Mouse (Mus musculus): ENCODE data around the gene Gltpd2. TPM values are rescaled to one million over a fixed set of nuclear protein-coding genes. Genes with fewer than 3 reads are reported as not detected.
"Not testable (repeated sequence)": the region's sequence is repeated elsewhere in the genome, so short reads cannot be mapped to it uniquely, and the experiment has no call there.

Gene Gltpd2
- polyA plus RNA-seq (2015; fragmentation: Nextera tagmentation; extraction: Ambion mirVana), result 0.51 and 0.62 TPM in 2 replicates

- H3K27me3 ChIP-seq (ENCODE audit: insufficient read depth, low read length), result no peaks in the 10 kb centered on the region
- H3K4me2 ChIP-seq (replicated peaks; ENCODE audit: low read depth, low read length), result peak within 1 kb of the TSS; percentile 56
- no peak for ATAC-seq (ENCODE audit: low FRiP score, low TSS enrichment)
- peaks cover 9% of the 10 kb centered on the region for H3K4me1 ChIP-seq (ENCODE audit: insufficient read depth, low read length)
- no peaks in the 10 kb centered on the region for H3K9me3 ChIP-seq (ENCODE audit: low read length)
- H3K4me3 ChIP-seq (ENCODE audit: low read length), result peak within 1 kb of the TSS; percentile 38
- H3K27ac ChIP-seq (ENCODE audit: low read length), result peak within 1 kb of the TSS; percentile 58; the same call in 1 of the 2 replicates
- 85% methylated on average over 10 of the region's 10 CpGs for WGBS
- peak within 1 kb of the TSS; percentile 74 for H3K9ac ChIP-seq (replicated peaks; ENCODE audit: low read length)
- no peaks in the 10 kb centered on the region for H3K36me3 ChIP-seq (ENCODE audit: insufficient read depth, low read length)
Observed at GRCm38 (mm10) chr11:70518923-70519322, at the start of gene Gltpd2. Gltpd2 (plus strand) TSS chr11:70519196.

- ATAC-seq (ENCODE audit: low FRiP score, low TSS enrichment), result no peak
- Histone ChIP-seq H3K4me2 (replicated peaks; ENCODE audit: low read depth, low read length) (no peak overlapping the region), H3K27me3 (ENCODE audit: insufficient read depth, low read length) (peaks cover 8% of the 10 kb centered on the region; the same call in 1 of the 2 replicates), H3K4me1 (ENCODE audit: insufficient read depth, low read length) (peaks cover 20% of the 10 kb centered on the region), H3K36me3 (ENCODE audit: insufficient read depth, low read length) (no peaks in the 10 kb centered on the region), H3K9ac (replicated peaks; ENCODE audit: low read length) (no peak overlapping the region), H3K4me3 (ENCODE audit: low read length) (no peak overlapping the region), H3K9me3 (ENCODE audit: low read length) (no peaks in the 10 kb centered on the region), H3K27ac (ENCODE audit: low read length) (no peak overlapping the region)
- 91% methylated on average over 3 of the region's 3 CpGs for WGBS
Observed at GRCm38 (mm10) chr11:70469764-70470163, 49.2 kb upstream of the Gltpd2 start.

GRCm38 (mm10) chr11:70472716-70473115 lies 46.3 kb upstream of the Gltpd2 start:
- Histone ChIP-seq H3K27me3 (ENCODE audit: insufficient read depth, low read length) (no peaks in the 10 kb centered on the region), H3K36me3 (ENCODE audit: insufficient read depth, low read length) (no peaks in the 10 kb centered on the region), H3K27ac (ENCODE audit: low read length) (peak overlapping the region; percentile 0; the same call in 1 of the 2 replicates), H3K4me2 (replicated peaks; ENCODE audit: low read depth, low read length) (no peak overlapping the region), H3K9ac (replicated peaks; ENCODE audit: low read length) (no peak overlapping the region), H3K4me3 (ENCODE audit: low read length) (no peak overlapping the region), H3K9me3 (ENCODE audit: low read length) (no peaks in the 10 kb centered on the region), H3K4me1 (ENCODE audit: insufficient read depth, low read length) (peaks cover 9% of the 10 kb centered on the region)
- no peak for ATAC-seq (ENCODE audit: low FRiP score, low TSS enrichment)

- H3K27ac ChIP-seq (ENCODE audit: low read length); H3K4me3 ChIP-seq (ENCODE audit: low read length); H3K27me3 ChIP-seq (ENCODE audit: insufficient read depth, low read length); H3K9me3 ChIP-seq (ENCODE audit: low read length); ATAC-seq (ENCODE audit: low FRiP score, low TSS enrichment); H3K4me2 ChIP-seq (replicated peaks; ENCODE audit: low read depth, low read length); H3K36me3 ChIP-seq (ENCODE audit: insufficient read depth, low read length); H3K4me1 ChIP-seq (ENCODE audit: insufficient read depth, low read length); H3K9ac ChIP-seq (replicated peaks; ENCODE audit: low read length): not testable (repeated sequence)
- 55% methylated on average over 5 of the region's 5 CpGs for WGBS
Observed at GRCm38 (mm10) chr11:70473291-70473690, 45.7 kb upstream of the Gltpd2 start.

GRCm38 (mm10) chr11:70474872-70475534 lies 44.0 kb upstream of the Gltpd2 start:
- Histone ChIP-seq H3K9me3 (ENCODE audit: low read length) (no peaks in the 10 kb centered on the region), H3K27me3 (ENCODE audit: insufficient read depth, low read length) (no peaks in the 10 kb centered on the region), H3K4me2 (replicated peaks; ENCODE audit: low read depth, low read length) (0 out of 2 replicates have a peak overlapping the region, but pooled peaks have one; percentile 10), H3K4me3 (ENCODE audit: low read length) (no peak overlapping the region), H3K4me1 (ENCODE audit: insufficient read depth, low read length) (peaks cover 9% of the 10 kb centered on the region), H3K27ac (ENCODE audit: low read length) (peak overlapping the region; percentile 63; the same call in 1 of the 2 replicates), H3K36me3 (ENCODE audit: insufficient read depth, low read length) (no peaks in the 10 kb centered on the region), H3K9ac (replicated peaks; ENCODE audit: low read length) (no peak overlapping the region)
- peak; percentile 85 for ATAC-seq (ENCODE audit: low FRiP score, low TSS enrichment)
- 51% methylated on average over 12 of the region's 12 CpGs for WGBS

- H3K27me3 ChIP-seq (ENCODE audit: insufficient read depth, low read length), result no peaks in the 10 kb centered on the region
- peak; percentile 80; the same call in 1 of the 2 replicates for ATAC-seq (ENCODE audit: low FRiP score, low TSS enrichment)
- no peak overlapping the region for H3K9ac ChIP-seq (replicated peaks; ENCODE audit: low read length)
- no peaks in the 10 kb centered on the region for H3K4me1 ChIP-seq (ENCODE audit: insufficient read depth, low read length)
- no peak overlapping the region for H3K4me3 ChIP-seq (ENCODE audit: low read length)
- no peaks in the 10 kb centered on the region for H3K36me3 ChIP-seq (ENCODE audit: insufficient read depth, low read length)
- no peak overlapping the region for H3K27ac ChIP-seq (ENCODE audit: low read length)
- H3K9me3 ChIP-seq (ENCODE audit: low read length), result no peaks in the 10 kb centered on the region
- no peak overlapping the region for H3K4me2 ChIP-seq (replicated peaks; ENCODE audit: low read depth, low read length)
- WGBS, result 35% methylated on average over 2 of the region's 2 CpGs
Observed at GRCm38 (mm10) chr11:70485498-70485897, 33.5 kb upstream of the Gltpd2 start.

GRCm38 (mm10) chr11:70487816-70488215 lies 31.2 kb upstream of the Gltpd2 start:
- Histone ChIP-seq H3K9ac (replicated peaks; ENCODE audit: low read length) (no peak overlapping the region), H3K27me3 (ENCODE audit: insufficient read depth, low read length) (no peaks in the 10 kb centered on the region), H3K4me3 (ENCODE audit: low read length) (no peak overlapping the region), H3K27ac (ENCODE audit: low read length) (no peak overlapping the region), H3K9me3 (ENCODE audit: low read length) (no peaks in the 10 kb centered on the region), H3K36me3 (ENCODE audit: insufficient read depth, low read length) (no peaks in the 10 kb centered on the region), H3K4me2 (replicated peaks; ENCODE audit: low read depth, low read length) (no peak overlapping the region), H3K4me1 (ENCODE audit: insufficient read depth, low read length) (no peaks in the 10 kb centered on the region)
- WGBS, result 44% methylated on average over 4 of the region's 4 CpGs
- ATAC-seq (ENCODE audit: low FRiP score, low TSS enrichment), result no peak

- H3K27ac ChIP-seq (ENCODE audit: low read length), result no peak overlapping the region
Observed at GRCm38 (mm10) chr11:70489138-70489537, 29.9 kb upstream of the Gltpd2 start.

GRCm38 (mm10) chr11:70489684-70490083 lies 29.3 kb upstream of the Gltpd2 start:
- ATAC-seq (ENCODE audit: low FRiP score, low TSS enrichment), result no peak
- Histone ChIP-seq H3K4me1 (ENCODE audit: insufficient read depth, low read length) (no peaks in the 10 kb centered on the region), H3K27me3 (ENCODE audit: insufficient read depth, low read length) (no peaks in the 10 kb centered on the region), H3K9me3 (ENCODE audit: low read length) (no peaks in the 10 kb centered on the region), H3K4me2 (replicated peaks; ENCODE audit: low read depth, low read length) (no peak overlapping the region), H3K27ac (ENCODE audit: low read length) (no peak overlapping the region), H3K4me3 (ENCODE audit: low read length) (no peak overlapping the region), H3K36me3 (ENCODE audit: insufficient read depth, low read length) (no peaks in the 10 kb centered on the region), H3K9ac (replicated peaks; ENCODE audit: low read length) (no peak overlapping the region)
- 77% methylated on average over 6 of the region's 6 CpGs for WGBS

More at GRCm38 (mm10) chr11:70489138-70489537, 29.9 kb upstream of the Gltpd2 start:
- Histone ChIP-seq H3K4me1 (ENCODE audit: insufficient read depth, low read length) (no peaks in the 10 kb centered on the region), H3K27me3 (ENCODE audit: insufficient read depth, low read length) (no peaks in the 10 kb centered on the region), H3K36me3 (ENCODE audit: insufficient read depth, low read length) (no peaks in the 10 kb centered on the region), H3K4me2 (replicated peaks; ENCODE audit: low read depth, low read length) (no peak overlapping the region), H3K9ac (replicated peaks; ENCODE audit: low read length) (no peak overlapping the region), H3K9me3 (ENCODE audit: low read length) (no peaks in the 10 kb centered on the region), H3K4me3 (ENCODE audit: low read length) (no peak overlapping the region)
- WGBS, result 85% methylated on average over 3 of the region's 3 CpGs
- no peak for ATAC-seq (ENCODE audit: low FRiP score, low TSS enrichment)
